ENCODE assay signal across 9 mouse cellular contexts in genomic region chr6:89584634-89585409, GRCm38 (mm10). TPM values are rescaled to one million over a fixed set of nuclear protein-coding genes. Genes with fewer than 3 reads are reported as not detected.
DNase-seq lines count a peak whose midpoint lies in the region; ATAC-seq lines count a peak whose summit lies in the region.
"Had no signal": no experiment of that assay in that cellular context is flagged by ENCODE, and none has a peak within 500 bp of the region (broad histone marks: within the 10 kb centered on the region; RNA-seq: fewer than 3 reads in every experiment).

No protein-coding gene starts in this region.

- H3K4me2 ChIP-seq in heart, embryonic 14.5 days (ENCODE audit: low read length), result peak overlapping the region; percentile 8; the same call in 1 of the 2 replicates
- H3K4me2 ChIP-seq in forebrain, embryonic 12.5 days, result no peak overlapping the region
- no peak overlapping the region for H3K4me2 ChIP-seq in neural tube, embryonic 13.5 days

- no peak overlapping the region for H3K9ac ChIP-seq in heart, embryonic 14.5 days (ENCODE audit: low read length)
- H3K9ac ChIP-seq in forebrain, embryonic 12.5 days, result no peak overlapping the region
- no peak overlapping the region; the same call in 1 of the 2 replicates for H3K9ac ChIP-seq in neural tube, embryonic 13.5 days

- peaks cover 8 to 12% of the 10 kb centered on the region in 2 experiments; a peak in 3 of 4 replicates for H3K4me1 ChIP-seq in heart, embryonic 14.5 days (ENCODE audit: control insufficient read depth in 2 of 2, insufficient read depth in 2 of 2, low read length in 2 of 2)
- peaks cover 22% of the 10 kb centered on the region for H3K4me1 ChIP-seq in forebrain, embryonic 12.5 days
- H3K4me1 ChIP-seq in neural tube, embryonic 13.5 days (replicated peaks), result peaks cover 22% of the 10 kb centered on the region

- H3K27ac ChIP-seq in heart, embryonic 14.5 days (replicated peaks in 1 of 2; ENCODE audit: control insufficient read depth in 1 of 2, insufficient read depth in 1 of 2, low read depth in 2 of 2, low read length in 2 of 2), result peak overlapping the region in 1 of 2 experiments; percentile 41; a peak in 1 of 4 replicates
- H3K27ac ChIP-seq in forebrain, embryonic 12.5 days, result peak overlapping the region; percentile 63; the same call in 1 of the 2 replicates
- no peak overlapping the region for H3K27ac ChIP-seq in neural tube, embryonic 13.5 days (replicated peaks)

- no peak for ATAC-seq in heart, embryonic 14.5 days (ENCODE audit: insufficient number of reproducible peaks, insufficient read depth, low FRiP score, low read depth)
- peak; percentile 70; the same call in 1 of the 2 replicates for ATAC-seq in forebrain, embryonic 12.5 days (ENCODE audit: low FRiP score)
- peak; percentile 65 for ATAC-seq in neural tube, embryonic 13.5 days (ENCODE audit: low read depth)

- no peak overlapping the region for H3K4me3 ChIP-seq in heart, embryonic 14.5 days (ENCODE audit: control insufficient read depth in 1 of 2, insufficient read depth in 1 of 2, low read depth in 1 of 2, low read length in 2 of 2)
- no peak overlapping the region for H3K4me3 ChIP-seq in forebrain, embryonic 12.5 days (replicated peaks)
- H3K4me3 ChIP-seq in neural tube, embryonic 13.5 days, result no peak overlapping the region
- H3K4me3 ChIP-seq: erythroblast, embryonic 14.5 days had no signal

- H3K36me3 ChIP-seq in heart, embryonic 14.5 days (ENCODE audit: control insufficient read depth, insufficient read depth, low read length), result no peaks in the 10 kb centered on the region
- no peaks in the 10 kb centered on the region for H3K36me3 ChIP-seq in forebrain, embryonic 12.5 days (replicated peaks)
- no peaks in the 10 kb centered on the region for H3K36me3 ChIP-seq in neural tube, embryonic 13.5 days

- no peak for DNase-seq in heart, postnatal 10 days
- DNase-seq in layer of hippocampus, adult 9-11 months, result peak; percentile 60
- no peak for DNase-seq in thymus, postnatal 36 days
- DNase-seq in thymus, postnatal 25 days, result no peak
- no peak for DNase-seq in adrenal gland, postnatal 4 days (ENCODE audit: low spot score in 2 of 2)

- H3K9me3 ChIP-seq in heart, embryonic 14.5 days (ENCODE audit: control insufficient read depth, low read length), result no peaks in the 10 kb centered on the region
- H3K9me3 ChIP-seq in forebrain, embryonic 12.5 days, result no peaks in the 10 kb centered on the region
- no peaks in the 10 kb centered on the region for H3K9me3 ChIP-seq in neural tube, embryonic 13.5 days

- intact Hi-C loops in heart, postnatal 10 days (cut with DNase I), result no loop called here

- H3K27me3 ChIP-seq in heart, embryonic 14.5 days (ENCODE audit: control insufficient read depth, insufficient read depth, low read length), result no peaks in the 10 kb centered on the region
- no peaks in the 10 kb centered on the region for H3K27me3 ChIP-seq in forebrain, embryonic 12.5 days
- no peaks in the 10 kb centered on the region for H3K27me3 ChIP-seq in neural tube, embryonic 13.5 days

- 28% methylated on average over 5 of the region's 5 CpGs for WGBS in heart, embryonic 14.5 days
- 11% methylated on average over 5 of the region's 5 CpGs for WGBS in forebrain, embryonic 12.5 days
- WGBS in neural tube, embryonic 13.5 days, result 8% methylated on average over 5 of the region's 5 CpGs

RNA-seq across cellular contexts. Expression of gene Chchd6, which starts 10.6 kb away (rescaled TPM):
- polyA plus RNA-seq in heart, embryonic 14.5 days (2014; fragmentation: Nextera tagmentation; extraction: Ambion mirVana), result 56.1 and 56.5 TPM in 2 replicates
- 10 to 100 TPM; 14.7 to 15.5 TPM for total RNA-seq in heart, postnatal 10 days (2021)
- 87.3 and 88.5 TPM in 2 replicates for polyA plus RNA-seq in forebrain, embryonic 12.5 days (2016; fragmentation: Nextera tagmentation; extraction: Ambion mirVana)
- 109 and 115 TPM in 2 replicates for polyA plus RNA-seq in neural tube, embryonic 13.5 days (2015; fragmentation: Nextera tagmentation; extraction: Ambion mirVana)
- total RNA-seq in adrenal gland, postnatal 4 days (2021), result 10 to 100 TPM; 32.9 to 34.8 TPM

RNA-seq across cellular contexts. Expression of gene Txnrd3, which starts 59.0 kb away (rescaled TPM):
- polyA plus RNA-seq in heart, embryonic 14.5 days (2014; fragmentation: Nextera tagmentation; extraction: Ambion mirVana), result 14.3 and 15.4 TPM in 2 replicates
- total RNA-seq in heart, postnatal 10 days (2021), result 10 to 100 TPM; 26.1 to 27.1 TPM
- 9.1 and 10.2 TPM in 2 replicates for polyA plus RNA-seq in forebrain, embryonic 12.5 days (2016; fragmentation: Nextera tagmentation; extraction: Ambion mirVana)
- 10.1 and 10.6 TPM in 2 replicates for polyA plus RNA-seq in neural tube, embryonic 13.5 days (2015; fragmentation: Nextera tagmentation; extraction: Ambion mirVana)
- total RNA-seq in adrenal gland, postnatal 4 days (2021), result 10 to 100 TPM; 17.6 to 18.1 TPM
- polyA plus RNA-seq: erythroblast, embryonic 14.5 days had no signal
